Mouse (Mus musculus): Measurements from ENCODE around the gene Tmem41a. TPM values are rescaled to one million over a fixed set of nuclear protein-coding genes. Genes with fewer than 3 reads are reported as not detected.

Gene Tmem41a
- total RNA-seq (2023): 1 to 10 TPM; 8.3 to 9.6 TPM

DNA sequence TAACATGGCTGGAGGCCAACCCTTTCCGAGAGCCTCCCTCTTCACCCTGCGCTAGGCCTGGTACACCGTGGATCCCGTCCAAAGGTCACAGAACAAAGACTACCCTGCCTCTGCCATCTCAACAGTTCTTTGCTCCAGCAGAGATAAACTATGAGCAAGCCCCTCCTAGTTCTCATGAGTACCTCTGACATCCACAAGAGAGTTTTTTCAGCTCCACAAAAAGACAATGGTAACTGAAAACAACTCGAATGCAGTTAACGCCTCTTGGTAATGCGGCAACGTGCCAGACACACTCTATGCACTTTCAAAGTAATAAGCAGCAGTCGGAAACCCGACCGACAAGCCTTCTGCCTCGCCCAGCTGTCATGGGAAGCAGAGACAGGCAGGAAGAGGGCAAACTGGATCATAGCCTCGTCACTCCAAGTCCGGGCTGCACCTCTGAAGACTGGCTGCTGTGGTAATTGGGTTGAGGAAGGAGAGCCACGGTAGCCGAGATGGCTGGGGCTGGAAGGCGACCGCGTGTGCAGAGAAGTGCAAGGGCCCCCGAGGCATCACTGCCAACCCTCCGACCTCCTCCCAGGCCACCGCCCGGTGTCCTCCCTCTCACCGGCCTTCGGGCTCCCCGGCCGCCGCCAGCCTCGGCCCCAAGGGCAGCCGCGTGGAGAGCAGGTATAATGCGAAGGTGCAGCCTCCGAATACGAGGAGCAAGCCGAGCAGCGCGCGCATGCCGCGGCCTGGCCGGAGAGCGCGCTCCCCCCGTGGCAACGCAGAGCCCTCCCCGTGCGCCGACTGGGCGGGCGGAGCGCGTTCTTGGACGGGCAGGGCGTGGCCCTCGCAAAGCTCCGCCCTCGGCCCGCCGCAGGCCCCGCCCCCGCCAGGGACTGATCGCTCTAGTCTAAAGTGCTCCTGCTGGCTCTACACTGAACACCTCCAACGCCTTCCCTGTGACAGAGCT lies at the start of gene Tmem41a:
TSS of gene Tmem41a (minus strand) at position 792 of the 955 bp plus-strand sequence.

DNA sequence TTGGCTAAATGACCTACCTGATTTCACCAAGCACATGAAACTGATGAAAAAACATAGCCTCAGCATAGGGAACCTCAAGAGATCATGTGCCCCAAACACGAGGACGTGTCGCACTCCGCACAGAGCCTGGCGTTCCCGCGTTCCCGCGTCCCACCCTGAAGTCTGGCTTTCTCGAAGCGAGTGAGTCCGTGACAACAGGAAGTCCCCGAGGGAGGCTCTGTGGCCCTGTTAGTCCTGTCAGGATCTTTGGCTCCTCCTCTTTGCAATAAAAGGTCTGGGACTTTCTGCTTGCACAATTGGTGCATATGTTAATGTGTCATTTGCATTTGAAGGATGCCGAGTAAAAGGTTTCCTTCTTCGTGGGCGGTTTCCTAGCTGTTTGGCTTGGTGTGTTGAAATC lies 48.0 kb upstream of the Tmem41a start, which contains the start of gene Liph:
TSS of gene Liph (minus strand) at position 360 of the 400 bp plus-strand sequence.

Other genes with a start within 250 kb of the Tmem41a start
- gene Ehhadh, start 159.7 kb downstream of the Tmem41a start, total RNA-seq (2023): 1 to 10 TPM; 2.7 to 3.3 TPM
- under 1 TPM; 0.35 to 0.65 TPM for gene Map3k13, start 153.2 kb downstream of the Tmem41a start, total RNA-seq (2023)
- gene Liph, start 48.1 kb upstream of the Tmem41a start, total RNA-seq (2023): under 1 TPM in 1 of 2 experiments, not detected in 1; 0.53 TPM
- 100 to 1,000 TPM; 116 to 120 TPM for gene Senp2, start 61.9 kb upstream of the Tmem41a start, total RNA-seq (2023)
- not detected for gene Igf2bp2, start 215.7 kb upstream of the Tmem41a start, total RNA-seq (2023)

Data from B cell, adult 67 days (primary cell).